Mouse (Mus musculus) thymus, adult 2 months (tissue): ENCODE data around the gene Sub1.

Experiments
- CTCF ChIP-seq: fragments of 200-500 bp; IDR thresholded peaks from 2 replicates; pipeline ENCODE4 v1.5.1; 2012; ENCODE audit warnings: mild to moderate bottlenecking, control low read depth, low read length, moderate library complexity, borderline replicate concordance; ENCODE audit not compliant: control insufficient read depth, poor library complexity, insufficient read depth; ENCODE audit errors: extremely low read depth
- POLR2A ChIP-seq: fragments of 200-500 bp; IDR thresholded peaks from 2 replicates; pipeline ENCODE4 v1.6.1; 2012; ENCODE audit warnings: mild to moderate bottlenecking, low read length, control low read depth, moderate library complexity; ENCODE audit not compliant: control insufficient read depth, poor library complexity, insufficient read depth; ENCODE audit errors: extremely low read depth

DNA sequence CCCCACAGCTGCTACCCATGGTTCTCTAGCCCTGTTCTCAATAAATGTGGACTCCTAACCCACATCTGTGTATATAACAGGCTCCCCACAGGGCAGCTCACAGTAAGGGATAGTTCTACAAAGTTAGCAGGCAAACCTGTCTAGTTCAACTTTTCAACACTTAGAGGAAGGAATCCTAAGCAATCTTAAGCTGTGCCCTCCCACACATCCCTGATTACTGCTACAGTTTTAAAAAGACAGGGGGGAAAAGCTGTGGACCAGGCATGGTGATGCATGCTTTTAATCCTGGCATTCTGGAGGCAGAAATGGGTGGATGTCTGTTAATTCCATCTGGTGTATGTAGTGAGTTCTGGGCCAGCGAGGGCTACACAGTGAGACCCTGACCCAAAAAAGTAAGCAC lies 19.7 kb downstream of the Sub1 start:
- TF ChIP-seq POLR2A (no peak), CTCF (no peak)
